Mouse (Mus musculus) adrenal gland, postnatal 14 days (tissue): ENCODE measurements around the gene Tmem233. TPM values are rescaled to one million over a fixed set of nuclear protein-coding genes. Genes with fewer than 3 reads are reported as not detected.

Source experiments
- DNase-seq: peaks from one replicate; pipeline ENCODE4 v3.0.0; 2021; ENCODE audit warnings: mixed read lengths
- long read RNA-seq, 2 experiments: library from polyadenylated mRNA; stranded (forward); transcript quantifications; one replicate each; pipeline ENCODE4 v2.0.0; 2021
- total RNA-seq: library from RNA; stranded (reverse); gene quantifications from 2 replicates; pipeline ENCODE4 v1.2.3, GENCODE M21; 2021

Tmem233 gene
- total RNA-seq: 0.15 TPM in 1 of 2 replicates, not detected in the other
- long read RNA-seq, experiment 1: 0 reads
- long read RNA-seq, experiment 2: 0 reads

- peak; percentile 17 for DNase-seq
These were observed at the start of gene Tmem233 for GRCm38 (mm10) chr5:116083081-116083480. TSS of gene Tmem233 (minus strand) at chr5:116083244.

GRCm38 (mm10) chr5:116123344-116123743, 40.3 kb upstream of the Tmem233 start:
- DNase-seq: peak; percentile 79

GRCm38 (mm10) chr5:116116567-116116966, 33.5 kb upstream of the Tmem233 start:
- peak; percentile 74 for DNase-seq

GRCm38 (mm10) chr5:116116110-116116509, 33.1 kb upstream of the Tmem233 start:
- DNase-seq: no peak

GRCm38 (mm10) chr5:116115071-116115834, 32.2 kb upstream of the Tmem233 start:
- no peak for DNase-seq

- no peak for DNase-seq
These were observed 25.6 kb upstream of the Tmem233 start for GRCm38 (mm10) chr5:116108651-116109050.

GRCm38 (mm10) chr5:116084231-116084630, 1.2 kb upstream of the Tmem233 start:
- DNase-seq: no peak

- no peak for DNase-seq
These were observed 673 bp downstream of the Tmem233 start for GRCm38 (mm10) chr5:116082241-116082900.

- no peak for DNase-seq
These were observed 1.4 kb downstream of the Tmem233 start for GRCm38 (mm10) chr5:116081616-116082015.

GRCm38 (mm10) chr5:116080736-116081135, 2.3 kb downstream of the Tmem233 start:
- no peak for DNase-seq

GRCm38 (mm10) chr5:116069618-116070017, 13.4 kb downstream of the Tmem233 start:
- DNase-seq: no peak

GRCm38 (mm10) chr5:116052826-116053225, 30.2 kb downstream of the Tmem233 start:
- no peak for DNase-seq

- no peak for DNase-seq
These were observed 30.9 kb downstream of the Tmem233 start for GRCm38 (mm10) chr5:116052171-116052570.

- peak; percentile 50 for DNase-seq
These were observed 33.2 kb downstream of the Tmem233 start for GRCm38 (mm10) chr5:116049821-116050220.

- no peak for DNase-seq
These were observed 34.7 kb downstream of the Tmem233 start for GRCm38 (mm10) chr5:116048321-116048720.

- DNase-seq: no peak
These were observed 36.8 kb downstream of the Tmem233 start for GRCm38 (mm10) chr5:116046246-116046645.

GRCm38 (mm10) chr5:116045581-116045980, 37.5 kb downstream of the Tmem233 start:
- no peak for DNase-seq

GRCm38 (mm10) chr5:116042241-116042640, 40.8 kb downstream of the Tmem233 start:
- no peak for DNase-seq

GRCm38 (mm10) chr5:116039706-116040105, 43.3 kb downstream of the Tmem233 start:
- no peak for DNase-seq

- no peak for DNase-seq
These were observed 45.3 kb downstream of the Tmem233 start for GRCm38 (mm10) chr5:116037731-116038130.

- DNase-seq: no peak
These were observed 46.6 kb downstream of the Tmem233 start for GRCm38 (mm10) chr5:116036465-116036864.

- peak; percentile 86 for DNase-seq
These were observed 51.9 kb downstream of the Tmem233 start for GRCm38 (mm10) chr5:116031190-116031577.

- no peak for DNase-seq
These were observed 52.4 kb downstream of the Tmem233 start for GRCm38 (mm10) chr5:116030566-116031189.
